Mouse (Mus musculus) left cerebral cortex, adult 11 months (tissue): Measurements from ENCODE around the gene Vps18.
A peak's percentile ranks its signal among the peaks of the same experiment; 100 is the strongest.

Source experiments
- DNase-seq: peaks from one replicate; pipeline ENCODE4 v3.0.0; 2022; ENCODE audit warnings: low spot score

The Vps18 gene

GRCm38 (mm10) chr2:119322587-119323300, 34.2 kb downstream of the Vps18 start:
- no peak for DNase-seq

- DNase-seq, result no peak
These were observed 35.5 kb downstream of the Vps18 start for GRCm38 (mm10) chr2:119323866-119324575.

GRCm38 (mm10) chr2:119324576-119325318, 36.2 kb downstream of the Vps18 start:
- DNase-seq, result no peak

- DNase-seq, result no peak
These were observed 37.1 kb downstream of the Vps18 start, which contains the start of gene Dll4 for GRCm38 (mm10) chr2:119325568-119326143. TSS of gene Dll4 (plus strand) at chr2:119325784.

- no peak for DNase-seq
These were observed 37.9 kb downstream of the Vps18 start for GRCm38 (mm10) chr2:119326161-119327101.

DNA sequence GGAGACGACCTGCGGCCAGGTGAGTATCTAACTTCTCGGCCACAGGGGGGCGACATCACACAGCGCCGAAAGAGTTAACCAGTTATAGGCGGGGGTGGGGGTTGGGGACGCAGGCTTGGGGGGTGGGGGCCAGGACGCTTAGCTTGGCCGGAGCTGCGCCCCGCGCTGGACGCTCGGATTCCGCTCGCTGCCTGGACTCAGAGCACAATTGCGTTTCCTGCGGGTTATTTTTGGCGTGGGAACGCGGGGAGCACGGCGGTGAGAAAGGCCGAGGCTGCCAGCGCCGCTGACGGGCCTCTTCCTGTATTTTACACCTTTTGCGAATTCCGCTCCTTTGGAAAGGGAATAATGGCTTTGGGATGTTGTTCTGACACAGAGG, 38.6 kb downstream of the Vps18 start:
- no peak for DNase-seq

GRCm38 (mm10) chr2:119327942-119328526, 39.5 kb downstream of the Vps18 start:
- DNase-seq, result no peak

- DNase-seq, result no peak
These were observed 40.0 kb downstream of the Vps18 start for GRCm38 (mm10) chr2:119328546-119328945.

- DNase-seq, result no peak
These were observed 40.7 kb downstream of the Vps18 start for GRCm38 (mm10) chr2:119329123-119329817.

DNA sequence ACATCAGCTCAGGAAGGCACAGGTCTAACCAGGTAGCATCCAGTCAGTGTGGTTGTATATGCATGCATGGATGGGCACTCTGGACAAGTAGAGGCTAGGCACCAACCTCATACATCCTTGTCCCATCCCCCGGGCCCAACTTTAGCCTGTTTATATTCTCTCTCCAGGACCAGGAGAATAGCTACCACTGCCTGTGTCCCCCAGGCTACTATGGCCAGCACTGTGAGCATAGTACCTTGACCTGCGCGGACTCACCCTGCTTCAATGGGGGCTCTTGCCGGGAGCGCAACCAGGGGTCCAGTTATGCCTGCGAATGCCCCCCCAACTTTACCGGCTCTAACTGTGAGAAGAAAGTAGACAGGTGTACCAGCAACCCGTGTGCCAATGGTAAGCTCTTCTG, 42.3 kb downstream of the Vps18 start:
- DNase-seq, result no peak

GRCm38 (mm10) chr2:119332177-119332661, 43.7 kb downstream of the Vps18 start:
- DNase-seq, result no peak

- no peak for DNase-seq
These were observed 45.6 kb downstream of the Vps18 start for GRCm38 (mm10) chr2:119334135-119334534.

DNA sequence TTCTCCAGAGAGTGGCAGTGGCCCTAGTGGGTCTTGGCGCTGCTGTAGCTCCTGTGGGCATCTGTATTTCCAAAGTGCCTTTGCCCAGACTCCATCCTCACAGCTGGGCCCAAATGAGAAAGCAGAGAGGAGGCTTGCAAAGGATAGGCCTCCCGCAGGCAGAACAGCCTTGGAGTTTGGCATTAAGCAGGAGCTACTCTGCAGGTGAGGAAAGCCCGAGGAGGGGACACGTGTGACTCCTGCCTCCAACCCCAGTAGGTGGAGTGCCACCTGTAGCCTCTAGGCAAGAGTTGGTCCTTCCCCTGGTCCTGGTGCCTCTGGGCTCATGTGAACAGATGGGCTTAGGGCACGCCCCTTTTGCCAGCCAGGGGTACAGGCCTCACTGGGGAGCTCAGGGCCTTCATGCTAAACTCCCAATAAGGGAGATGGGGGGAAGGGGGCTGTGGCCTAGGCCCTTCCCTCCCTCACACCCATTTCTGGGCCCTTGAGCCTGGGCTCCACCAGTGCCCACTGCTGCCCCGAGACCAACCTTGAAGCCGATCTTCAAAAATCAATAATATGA, 46.5 kb downstream of the Vps18 start:
- DNase-seq, result no peak

DNA sequence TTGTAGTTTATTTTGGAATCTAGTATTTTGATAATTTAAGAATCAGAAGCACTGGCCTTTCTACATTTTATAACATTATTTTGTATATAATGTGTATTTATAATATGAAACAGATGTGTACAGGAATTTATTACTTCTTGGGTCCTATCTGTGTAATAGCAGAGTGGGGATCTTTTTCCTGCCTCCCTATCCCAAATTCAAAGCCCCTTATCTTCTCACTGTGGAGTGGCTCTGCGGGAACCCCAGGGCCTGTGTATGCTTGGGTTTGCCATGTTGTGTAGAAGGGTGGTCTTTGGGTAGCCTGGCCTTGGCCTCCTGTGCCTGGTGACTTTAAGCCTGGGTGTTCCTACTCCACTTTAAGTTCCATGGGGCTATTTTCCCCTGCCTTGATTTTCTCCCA, 47.0 kb downstream of the Vps18 start:
- no peak for DNase-seq

DNA sequence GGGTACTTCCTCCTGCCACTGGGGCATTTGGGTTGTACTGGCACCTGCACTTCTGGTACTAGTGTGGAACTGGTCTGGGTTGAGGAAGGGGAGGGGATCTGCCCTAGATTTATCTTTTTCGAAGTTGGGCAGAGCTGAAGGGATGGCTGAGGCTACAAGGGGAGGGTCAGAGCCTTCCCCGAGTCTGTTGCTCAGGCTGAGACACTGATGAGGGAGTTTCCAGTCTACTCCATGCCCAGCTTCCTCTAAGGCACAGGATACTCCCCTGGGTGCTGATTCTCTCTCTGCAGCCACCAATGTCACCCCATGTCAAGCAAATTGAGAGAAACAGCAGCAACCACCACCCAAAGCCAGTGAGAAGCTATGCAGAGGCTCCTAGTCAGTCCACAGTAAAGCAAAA, 47.5 kb downstream of the Vps18 start:
- DNase-seq, result no peak

GRCm38 (mm10) chr2:119336470-119336869, 47.9 kb downstream of the Vps18 start:
- no peak for DNase-seq

DNA sequence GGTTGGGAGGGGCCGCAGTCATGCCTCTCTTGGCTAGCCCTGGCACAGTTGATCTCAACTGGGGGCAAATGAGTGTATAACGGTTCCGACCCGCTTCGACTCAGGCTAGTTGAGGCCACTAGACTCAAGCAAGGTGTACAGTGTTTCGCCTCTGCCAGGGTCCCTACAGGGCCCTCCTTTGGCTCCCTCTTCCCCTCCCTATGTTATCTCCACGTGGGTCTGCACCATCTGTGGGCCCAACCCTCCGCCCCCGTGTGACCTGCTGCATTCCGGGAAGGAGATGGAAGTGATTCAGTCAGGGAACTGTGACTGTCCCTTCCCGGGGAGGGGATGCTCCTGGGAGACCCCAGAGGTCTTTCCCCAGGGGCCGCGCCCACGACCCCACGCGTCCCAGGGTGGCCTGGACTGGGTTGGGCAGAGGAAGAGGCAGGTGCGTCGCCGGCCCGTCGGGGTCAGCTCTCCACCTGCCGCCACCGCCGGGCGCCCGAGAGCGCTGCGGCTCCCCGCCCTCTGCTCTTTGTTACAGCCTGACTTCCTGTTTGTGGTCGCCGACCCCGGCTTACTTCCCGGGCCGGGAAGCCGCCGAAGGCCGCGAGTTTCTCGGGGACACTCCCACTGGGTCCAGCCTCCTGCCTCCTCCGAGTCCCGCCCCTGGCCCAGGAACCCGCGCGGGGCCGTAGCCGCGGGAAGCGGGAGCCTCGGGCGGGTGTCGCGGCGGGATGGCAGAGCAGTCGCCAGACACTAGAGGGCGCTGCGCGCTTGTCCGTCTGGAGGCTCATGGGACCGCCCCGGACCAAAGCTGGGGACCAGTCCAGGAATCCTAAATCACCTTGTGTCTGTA, 49.1 kb downstream of the Vps18 start:
- DNase-seq, result peak; percentile 61

GRCm38 (mm10) chr2:119344537-119345138, 56.1 kb downstream of the Vps18 start:
- DNase-seq, result no peak
